Mouse (Mus musculus): Measurements from ENCODE around the gene Klhl10.

Klhl10 gene

GRCm38 (mm10) chr11:100465833-100466232, 24.1 kb downstream of the Klhl10 start:
- DNase-seq = no peak

- no peak for DNase-seq
Measured at GRCm38 (mm10) chr11:100471352-100472196, 29.9 kb downstream of the Klhl10 start.

DNA sequence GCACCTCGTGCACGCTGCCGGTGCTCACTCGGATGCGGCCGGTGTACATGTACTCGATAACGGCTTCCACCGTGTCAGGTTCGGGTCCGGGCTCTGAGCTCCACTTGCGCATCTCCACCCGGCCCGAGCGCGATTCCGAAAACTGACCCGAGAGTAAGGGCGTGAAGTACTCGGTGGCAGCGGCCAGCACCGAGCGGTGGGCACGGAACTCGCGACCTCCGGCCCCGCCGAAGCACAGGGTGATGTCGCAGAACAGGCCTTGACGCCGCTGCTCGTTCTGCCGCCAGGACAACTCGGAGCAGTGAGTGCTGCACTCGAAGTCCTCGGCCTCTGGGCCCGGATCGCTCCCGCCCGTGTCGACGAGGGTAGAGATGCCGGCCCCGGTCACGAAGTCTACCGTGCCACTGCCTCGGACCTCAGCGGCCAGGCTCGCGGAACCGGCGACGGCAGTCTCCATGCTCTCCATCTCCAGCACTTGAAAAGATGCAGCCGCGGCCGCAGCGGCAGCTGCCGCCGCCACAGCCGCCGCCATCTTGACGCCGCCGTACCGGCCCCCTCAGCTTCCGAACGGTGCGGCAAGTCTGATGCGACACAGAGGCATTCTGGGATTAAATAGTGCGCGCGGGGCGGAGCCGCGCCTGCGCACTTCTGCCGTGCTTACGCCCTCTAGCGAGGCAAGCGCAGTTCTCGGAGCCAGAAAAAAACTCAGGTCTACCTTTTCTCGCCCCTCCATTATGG, 30.6 kb downstream of the Klhl10 start, which contains the start of gene Klhl11:
Gene Klhl11 (minus strand): TSS at position 545 of the 738 bp plus-strand sequence.
- DNase-seq = peak; percentile 91

GRCm38 (mm10) chr11:100472935-100473295, 31.2 kb downstream of the Klhl10 start:
- no peak for DNase-seq

- DNase-seq = no peak
Measured at GRCm38 (mm10) chr11:100476281-100476680, 34.6 kb downstream of the Klhl10 start.

GRCm38 (mm10) chr11:100479152-100479551, 37.4 kb downstream of the Klhl10 start:
- no peak for DNase-seq

DNA sequence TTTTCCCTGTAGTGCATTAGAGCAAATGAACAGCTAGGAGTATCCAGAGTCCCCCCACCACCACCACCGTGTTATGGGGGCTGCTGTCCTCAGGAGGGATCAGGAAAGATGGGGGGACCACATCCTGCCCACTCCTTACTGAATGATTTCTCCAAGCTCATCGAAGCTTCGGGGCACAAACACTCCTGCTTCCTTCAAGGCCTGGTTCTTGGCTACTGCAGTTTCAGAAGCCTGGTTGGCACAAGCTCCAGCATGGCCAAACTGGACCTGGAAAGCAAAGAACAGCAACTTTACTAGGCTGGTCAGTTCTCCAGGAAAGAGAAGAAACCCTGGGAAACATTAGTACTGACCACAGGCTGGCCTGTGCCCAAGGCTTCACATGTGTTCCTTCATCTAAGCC, 42.7 kb downstream of the Klhl10 start:
- no peak for DNase-seq

- peak; percentile 11 to 19 for DNase-seq
Measured at GRCm38 (mm10) chr11:100485801-100486538, 44.3 kb downstream of the Klhl10 start.

DNA sequence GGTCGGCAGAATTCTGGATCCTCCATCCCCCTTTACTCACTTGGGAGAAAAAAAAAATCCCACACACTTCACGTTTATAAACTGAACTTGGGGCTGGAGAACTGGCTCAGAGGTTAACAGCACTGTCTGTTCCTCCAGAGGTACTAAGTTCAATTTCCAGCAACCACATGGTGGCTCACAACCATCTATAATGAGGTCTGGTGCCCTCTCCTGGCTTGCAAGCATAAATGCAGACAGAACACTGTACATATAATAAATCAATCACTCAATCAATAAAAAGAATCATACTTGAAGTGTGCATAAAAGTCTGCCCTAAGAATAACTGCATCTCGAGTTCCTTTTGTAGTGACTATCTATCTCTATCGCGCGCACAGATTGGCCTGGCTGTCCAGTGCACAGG, 49.2 kb downstream of the Klhl10 start:
- DNase-seq = no peak

DNA sequence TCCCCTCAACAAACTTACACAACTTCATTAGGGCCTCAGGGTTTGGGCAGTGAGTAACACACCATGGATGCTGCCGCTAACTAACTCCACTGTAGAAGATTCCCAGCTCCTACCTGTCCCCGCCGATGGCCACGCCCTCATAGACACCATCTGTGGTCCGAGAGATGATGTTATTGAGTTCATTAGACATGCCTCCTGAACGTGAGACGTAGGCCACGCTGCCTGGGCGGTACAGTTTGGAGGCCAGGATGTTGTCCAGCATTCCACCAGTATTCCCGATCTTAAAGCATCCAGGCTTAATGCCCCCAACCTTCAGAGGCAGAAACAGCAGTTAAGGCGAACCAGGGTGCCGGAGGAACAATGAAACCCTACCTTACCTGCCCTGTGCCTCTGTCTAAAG, 52.1 kb downstream of the Klhl10 start:
- no peak for DNase-seq

GRCm38 (mm10) chr11:100500241-100500640, 58.5 kb downstream of the Klhl10 start:
- DNase-seq = no peak

DNA sequence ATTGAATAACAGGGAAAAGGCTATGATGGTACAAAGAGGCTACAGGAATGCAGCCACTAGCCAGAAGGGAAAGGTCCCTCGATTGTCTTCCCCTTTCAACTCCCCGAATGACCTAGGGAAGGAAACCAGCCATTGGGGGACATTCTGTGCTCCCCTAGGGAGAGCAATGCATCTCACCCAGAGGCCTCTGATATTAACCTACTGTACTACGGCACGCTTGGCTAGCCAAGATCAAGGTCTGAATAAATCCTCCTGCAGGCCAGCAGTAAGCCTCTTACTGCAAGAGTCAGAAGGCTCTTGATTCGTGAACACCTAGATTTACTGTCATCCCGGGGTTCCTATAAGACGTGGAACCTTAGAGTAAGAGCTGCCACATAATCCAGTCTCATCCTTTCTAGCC, 58.9 kb downstream of the Klhl10 start:
- no peak for DNase-seq

- DNase-seq = no peak
Measured at GRCm38 (mm10) chr11:100501321-100501720, 59.6 kb downstream of the Klhl10 start.

DNA sequence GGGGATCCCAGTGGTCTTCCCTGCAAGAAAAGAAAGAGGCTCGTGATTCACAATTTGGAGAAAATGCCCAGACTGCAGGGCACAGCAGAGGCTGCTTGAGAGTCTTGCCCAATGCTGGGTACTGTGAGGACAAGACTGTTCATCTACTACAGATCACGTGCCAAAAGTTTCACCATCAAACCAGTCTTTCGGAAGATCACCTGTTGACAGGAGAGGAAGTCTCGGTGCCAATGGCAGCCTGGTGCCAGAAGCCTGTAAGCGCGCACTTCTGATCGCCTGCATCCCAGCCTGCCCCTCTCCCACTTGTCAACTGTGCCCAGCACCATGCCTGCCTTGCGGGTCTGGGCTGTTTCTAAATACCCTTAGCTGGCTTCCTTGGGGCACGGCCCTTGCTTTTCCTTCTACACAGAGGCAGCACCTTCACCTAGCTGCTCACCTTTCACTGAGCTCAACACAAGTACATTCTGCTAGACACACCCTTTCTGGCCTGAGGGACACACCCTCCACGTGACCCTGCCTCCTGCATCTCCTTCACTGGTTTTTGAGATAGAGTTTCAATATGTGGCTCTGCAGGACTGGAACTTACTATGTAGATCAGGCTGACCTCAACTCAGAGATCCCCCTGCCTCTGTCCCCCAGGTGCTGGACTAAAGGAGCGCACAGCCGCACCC, 63.4 kb downstream of the Klhl10 start:
- DNase-seq = no peak

- DNase-seq = no peak
Measured at GRCm38 (mm10) chr11:100505997-100506396, 64.3 kb downstream of the Klhl10 start.

All from thymus, postnatal 36 days (tissue).